Mouse (Mus musculus) neutrophil, adult 83 days (primary cell): Measurements from ENCODE around the gene Pard6a. TPM values are rescaled to one million over a fixed set of nuclear protein-coding genes. Genes with fewer than 3 reads are reported as not detected.

Source experiments
- total RNA-seq, 2 experiments: library from RNA; stranded (reverse); gene quantifications; one replicate each; pipeline ENCODE4 v1.2.4; 2023

The Pard6a gene
- 1 to 10 TPM; 6.2 to 9.9 TPM for total RNA-seq

GRCm38 (mm10) chr8:105700966-105701824, at the start of gene Pard6a, which contains the start of gene Acd:
Gene Pard6a, plus strand, starts transcription at chr8:105701148.
Gene Acd, minus strand, starts transcription at chr8:105701102.

DNA sequence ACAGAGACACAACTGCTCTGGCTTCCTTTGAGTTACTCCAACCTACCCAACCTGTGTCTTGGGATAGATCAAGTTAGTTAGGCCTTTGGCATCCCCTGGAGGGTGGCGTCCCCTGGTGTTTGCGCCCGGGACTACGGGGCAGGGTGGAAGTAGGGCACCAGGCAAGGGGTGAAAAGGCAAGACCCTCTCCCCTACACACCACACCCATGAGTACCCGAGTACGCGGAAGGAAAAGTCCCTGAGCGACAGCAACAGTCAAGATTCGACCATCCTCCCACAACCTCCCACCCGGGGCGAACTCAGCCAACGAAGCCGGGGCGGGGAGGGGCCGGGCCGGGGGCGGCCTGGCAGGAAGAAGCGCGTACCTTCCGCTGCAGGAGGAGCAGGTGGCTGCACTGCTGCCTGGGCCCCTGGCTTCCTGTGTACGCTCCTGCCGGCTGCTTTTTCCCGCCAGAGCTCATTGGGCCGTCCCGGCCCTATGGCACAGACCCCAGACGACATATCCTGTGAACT, 15.1 kb upstream of the Pard6a start, which contains the start of gene Carmil2:
Carmil2 (plus strand) TSS at position 479 of the 513 bp plus-strand sequence.

GRCm38 (mm10) chr8:105707498-105708403, 6.8 kb downstream of the Pard6a start, which contains the start of the genes 4933405L10Rik and Enkd1:
Gene 4933405L10Rik, plus strand, starts transcription at chr8:105707655.
Gene Enkd1, minus strand, starts transcription at chr8:105708210.

Other genes with a start within 250 kb of the Pard6a start
- gene Tppp3, start 229.6 kb upstream of the Pard6a start, total RNA-seq: 1 to 10 TPM; 6.6 to 8.5 TPM
- 1 to 10 TPM; 1.1 to 2.7 TPM for gene Zdhhc1, start 204.2 kb upstream of the Pard6a start, total RNA-seq
- not detected for gene Hsd11b2, start 182.4 kb upstream of the Pard6a start, total RNA-seq
- 100 to 1,000 TPM; 144 to 160 TPM for gene Atp6v0d1, start 135.1 kb upstream of the Pard6a start, total RNA-seq
- gene Ripor1, start 95.9 kb upstream of the Pard6a start, total RNA-seq: 10 to 100 TPM; 16.3 to 18.2 TPM
- 100 to 1,000 TPM in 1 of 2 experiments, 10 to 100 TPM in 1; 89.8 to 102 TPM for gene Ctcf, start 64.6 kb upstream of the Pard6a start, total RNA-seq
- under 1 TPM in 1 of 2 experiments, not detected in 1; 0.66 TPM for gene Agrp, start 63.8 kb upstream of the Pard6a start, total RNA-seq
- 10 to 100 TPM in 1 of 2 experiments, 1 to 10 TPM in 1; 9.1 to 10.2 TPM for gene Carmil2, start 14.9 kb upstream of the Pard6a start, total RNA-seq
- 10 to 100 TPM; 28.2 to 31.5 TPM for gene Acd, start within 50 bp of the Pard6a start, total RNA-seq
- gene 4933405L10Rik, start 6.5 kb downstream of the Pard6a start, total RNA-seq: not detected
- gene Enkd1, start 7.1 kb downstream of the Pard6a start, total RNA-seq: 10 to 100 TPM in 1 of 2 experiments, 1 to 10 TPM in 1; 8.0 to 10.5 TPM
- 1 to 10 TPM; 1.1 to 1.4 TPM for gene Gfod2, start 57.5 kb downstream of the Pard6a start, total RNA-seq
- gene Ranbp10, start 126.2 kb downstream of the Pard6a start, total RNA-seq: 10 to 100 TPM; 23.7 to 27.3 TPM
- not detected for gene Tsnaxip1, start 126.6 kb downstream of the Pard6a start, total RNA-seq
- gene Cenpt, start 152.1 kb downstream of the Pard6a start, total RNA-seq: 10 to 100 TPM; 15.2 to 21.5 TPM
- gene Thap11, start 154.0 kb downstream of the Pard6a start, total RNA-seq: 10 to 100 TPM; 35.7 to 39.1 TPM
- 10 to 100 TPM; 15.1 to 22.8 TPM for gene Nutf2, start 159.4 kb downstream of the Pard6a start, total RNA-seq
- gene Edc4, start 179.7 kb downstream of the Pard6a start, total RNA-seq: 10 to 100 TPM; 36.1 to 38.5 TPM
- not detected for gene Nrn1l, start 192.4 kb downstream of the Pard6a start, total RNA-seq
- gene Pskh1, start 199.3 kb downstream of the Pard6a start, total RNA-seq: 10 to 100 TPM; 12.3 TPM
- under 1 TPM; 0.42 to 0.68 TPM for gene Ctrl, start 232.7 kb downstream of the Pard6a start, total RNA-seq
- 10 to 100 TPM; 62.2 to 79.9 TPM for gene Psmb10, start 237.3 kb downstream of the Pard6a start, total RNA-seq
- under 1 TPM; 0.51 to 0.59 TPM for gene Lcat, start 242.2 kb downstream of the Pard6a start, total RNA-seq